Mouse (Mus musculus): ENCODE measurements around the gene Zfp541. TPM values are rescaled to one million over a fixed set of nuclear protein-coding genes. Genes with fewer than 3 reads are reported as not detected.

The Zfp541 gene
- total and polyA plus RNA-seq, 2 experiments from 2014 or later = 0.24 to 0.31 TPM

GRCm38 (mm10) chr7:16108886-16109542 lies 47.4 kb downstream of the Zfp541 start:
- 86% methylated on average over 9 of the region's 9 CpGs for WGBS
- DNase-seq (ENCODE audit: low spot score) (no peak), ATAC-seq (no peak)

DNA sequence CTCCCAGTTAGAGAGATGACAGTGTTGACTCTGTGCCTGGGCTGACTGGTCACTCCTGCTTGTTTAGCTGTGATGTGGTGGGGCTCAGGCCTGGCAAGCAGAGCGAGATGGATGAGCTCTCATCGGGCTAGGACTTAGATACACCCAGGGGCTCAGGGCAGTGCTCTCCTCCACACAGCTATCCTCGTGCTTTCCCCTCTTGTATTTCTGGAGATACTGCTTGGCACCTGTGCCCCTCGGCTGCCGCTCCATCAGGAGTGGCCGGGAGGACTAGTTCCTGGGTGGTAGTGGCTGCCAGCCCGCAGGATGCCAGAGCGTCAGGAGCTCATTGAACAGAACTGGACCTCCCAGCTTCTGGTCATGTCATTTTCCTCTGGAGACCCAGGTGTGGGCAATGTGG lies 48.5 kb downstream of the Zfp541 start:
- 97% methylated on average over 8 of the region's 8 CpGs for WGBS
- Histone ChIP-seq H3K4me1 (ENCODE audit: insufficient read depth, low read length) (no peaks in the 10 kb centered on the region), H3K9me3 (ENCODE audit: low read length) (no peaks in the 10 kb centered on the region), H3K4me3 (ENCODE audit: low read length) (no peak overlapping the region), H3K27ac (no peak overlapping the region), H3K36me3 (ENCODE audit: insufficient read depth, low read length) (peaks cover 62% of the 10 kb centered on the region), H3K4me2 (ENCODE audit: low read depth, low read length) (no peak overlapping the region), H3K9ac (replicated peaks; ENCODE audit: low read length) (no peak overlapping the region), H3K27me3 (ENCODE audit: insufficient read depth, low read length) (no peaks in the 10 kb centered on the region)
- ATAC-seq (no peak), DNase-seq (ENCODE audit: low spot score) (no peak)
- TF ChIP-seq CTCF (IDR thresholded peaks at IDR 0.05; ENCODE audit: low read depth) = no peak

More at GRCm38 (mm10) chr7:16108886-16109542, 47.4 kb downstream of the Zfp541 start:
- no peaks in the 10 kb centered on the region for H3K27me3 ChIP-seq (ENCODE audit: insufficient read depth, low read length)
- peaks cover 56% of the 10 kb centered on the region for H3K36me3 ChIP-seq (ENCODE audit: insufficient read depth, low read length)
- H3K27ac ChIP-seq = no peak overlapping the region
- no peak overlapping the region for H3K9ac ChIP-seq (replicated peaks; ENCODE audit: low read length)
- no peak overlapping the region for H3K4me2 ChIP-seq (ENCODE audit: low read depth, low read length)
- H3K4me3 ChIP-seq (ENCODE audit: low read length) = no peak overlapping the region
- H3K4me1 ChIP-seq (ENCODE audit: insufficient read depth, low read length) = peaks cover 6% of the 10 kb centered on the region
- TF ChIP-seq CTCF (IDR thresholded peaks at IDR 0.05; ENCODE audit: low read depth) = no peak
- H3K9me3 ChIP-seq (ENCODE audit: low read length) = no peaks in the 10 kb centered on the region

DNA sequence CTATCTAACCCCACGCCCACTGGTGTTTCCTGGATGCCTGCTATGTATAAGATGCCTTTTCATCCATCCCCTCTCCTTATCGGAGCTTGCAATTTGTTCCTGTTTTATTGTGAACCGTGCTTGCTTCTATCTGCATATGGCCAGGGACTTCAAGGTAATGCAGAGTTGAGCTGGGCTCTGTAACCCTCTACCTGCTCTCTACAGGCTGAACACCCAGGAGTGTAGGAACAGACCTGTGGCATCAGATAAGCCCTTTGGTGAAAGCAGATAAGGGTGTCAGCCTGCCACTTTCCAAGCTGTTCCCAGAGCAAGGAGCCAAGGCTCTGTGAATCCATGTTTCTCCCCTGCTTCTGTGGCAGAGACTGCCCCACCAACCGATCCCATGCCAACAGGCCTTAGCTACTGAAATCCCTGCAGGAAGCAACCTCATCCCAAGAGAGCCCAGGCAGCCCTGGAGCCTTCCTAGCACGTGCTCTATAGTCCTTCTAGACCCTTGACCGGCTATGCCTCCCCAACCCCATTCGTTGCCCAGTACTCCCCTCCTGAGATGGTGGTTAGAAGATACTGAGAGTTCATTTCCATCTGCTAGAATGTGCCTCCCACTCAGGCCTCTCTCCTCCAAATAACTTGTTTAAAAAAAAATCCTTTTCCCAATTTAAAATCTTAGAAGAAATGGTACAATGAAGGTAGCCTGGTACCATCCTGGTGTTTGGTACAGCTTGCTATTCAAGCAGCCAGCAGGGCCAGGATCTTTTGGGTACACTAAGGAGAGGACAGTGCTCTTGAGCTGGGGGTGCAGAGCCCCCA lies 49.9 kb downstream of the Zfp541 start:
- Histone ChIP-seq H3K27me3 (ENCODE audit: insufficient read depth, low read length) (no peaks in the 10 kb centered on the region), H3K9me3 (ENCODE audit: low read length) (no peaks in the 10 kb centered on the region), H3K9ac (replicated peaks; ENCODE audit: low read length) (no peak overlapping the region), H3K4me2 (ENCODE audit: low read depth, low read length) (no peak overlapping the region), H3K27ac (no peak overlapping the region), H3K4me3 (ENCODE audit: low read length) (no peak overlapping the region), H3K36me3 (ENCODE audit: insufficient read depth, low read length) (peaks cover 75% of the 10 kb centered on the region), H3K4me1 (ENCODE audit: insufficient read depth, low read length) (no peaks in the 10 kb centered on the region)
- no peak for DNase-seq (ENCODE audit: low spot score)
- 88% methylated on average over 7 of the region's 7 CpGs for WGBS
- no peak for TF ChIP-seq CTCF (IDR thresholded peaks at IDR 0.05; ENCODE audit: low read depth)
- no peak for ATAC-seq

DNA sequence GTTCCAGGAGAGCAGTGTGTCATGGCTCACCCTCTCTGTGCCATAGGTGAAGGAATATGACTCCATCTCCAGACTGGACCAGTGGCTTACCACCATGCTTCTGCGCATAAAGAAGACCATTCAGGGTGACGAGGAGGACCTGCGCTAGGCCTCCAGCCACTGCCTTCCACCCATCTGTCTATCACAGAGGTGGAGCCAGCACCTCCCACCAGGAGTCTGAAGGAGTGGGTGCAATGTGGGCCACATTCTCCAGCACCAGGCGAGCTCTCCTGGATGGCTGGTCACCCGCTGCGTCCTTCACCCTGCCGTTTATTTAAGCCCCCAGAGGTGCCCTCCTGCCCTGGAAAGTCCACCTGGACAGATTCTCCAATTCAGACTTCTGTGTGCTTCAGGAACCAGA lies 54.8 kb downstream of the Zfp541 start:
- Histone ChIP-seq H3K36me3 (ENCODE audit: insufficient read depth, low read length) (peaks cover 53% of the 10 kb centered on the region), H3K4me1 (ENCODE audit: insufficient read depth, low read length) (peaks cover 11% of the 10 kb centered on the region; the same call in 1 of the 2 replicates), H3K27me3 (ENCODE audit: insufficient read depth, low read length) (no peaks in the 10 kb centered on the region), H3K9me3 (ENCODE audit: low read length) (no peaks in the 10 kb centered on the region), H3K4me3 (ENCODE audit: low read length) (no peak overlapping the region), H3K9ac (replicated peaks; ENCODE audit: low read length) (no peak overlapping the region), H3K27ac (no peak overlapping the region), H3K4me2 (ENCODE audit: low read depth, low read length) (no peak overlapping the region)
- WGBS = 98% methylated on average over 7 of the region's 7 CpGs
- ATAC-seq = no peak
- DNase-seq (ENCODE audit: low spot score) = no peak
- no peak for TF ChIP-seq CTCF (IDR thresholded peaks at IDR 0.05; ENCODE audit: low read depth)

- DNase-seq (ENCODE audit: low spot score) = no peak
- H3K36me3 ChIP-seq (ENCODE audit: insufficient read depth, low read length) = peaks cover 50% of the 10 kb centered on the region
- no peak overlapping the region for H3K27ac ChIP-seq
- H3K27me3 ChIP-seq (ENCODE audit: insufficient read depth, low read length) = no peaks in the 10 kb centered on the region
- 70% methylated on average over 3 of the region's 3 CpGs for WGBS
- TF ChIP-seq CTCF (IDR thresholded peaks at IDR 0.05; ENCODE audit: low read depth) = no peak
- no peak for ATAC-seq
- H3K9me3 ChIP-seq (ENCODE audit: low read length) = no peaks in the 10 kb centered on the region
- no peak overlapping the region for H3K4me2 ChIP-seq (ENCODE audit: low read depth, low read length)
- H3K4me1 ChIP-seq (ENCODE audit: insufficient read depth, low read length) = peaks cover 11% of the 10 kb centered on the region; the same call in 1 of the 2 replicates
- H3K9ac ChIP-seq (replicated peaks; ENCODE audit: low read length) = no peak overlapping the region
- no peak overlapping the region for H3K4me3 ChIP-seq (ENCODE audit: low read length)
Measured at GRCm38 (mm10) chr7:16117100-16117499, 55.5 kb downstream of the Zfp541 start.

GRCm38 (mm10) chr7:16119569-16120261 lies 58.1 kb downstream of the Zfp541 start, which contains the start of gene Kptn:
TSS of gene Kptn (plus strand) at chr7:16119895.
- peak; percentile 96 for DNase-seq (ENCODE audit: low spot score)
- 2% methylated on average over 33 of the region's 33 CpGs for WGBS
- peak; percentile 96 for TF ChIP-seq CTCF (IDR thresholded peaks at IDR 0.05; ENCODE audit: low read depth)
- peaks cover 11% of the 10 kb centered on the region; the same call in 1 of the 2 replicates for H3K4me1 ChIP-seq (ENCODE audit: insufficient read depth, low read length)
- no peaks in the 10 kb centered on the region for H3K9me3 ChIP-seq (ENCODE audit: low read length)
- no peaks in the 10 kb centered on the region for H3K27me3 ChIP-seq (ENCODE audit: insufficient read depth, low read length)
- H3K9ac ChIP-seq (replicated peaks; ENCODE audit: low read length) = peak within 1 kb of the TSS; percentile 71
- peaks cover 27% of the 10 kb centered on the region for H3K36me3 ChIP-seq (ENCODE audit: insufficient read depth, low read length)
- ATAC-seq = peak; percentile 92
- H3K4me3 ChIP-seq (ENCODE audit: low read length) = peak within 1 kb of the TSS; percentile 83
- H3K4me2 ChIP-seq (ENCODE audit: low read depth, low read length) = peak within 1 kb of the TSS; percentile 65
- H3K27ac ChIP-seq = peak within 1 kb of the TSS; percentile 94

Data from hindbrain, postnatal 0 days (tissue).